ENCODE assay signal across 11 mouse cellular contexts in the genomic region with DNA sequence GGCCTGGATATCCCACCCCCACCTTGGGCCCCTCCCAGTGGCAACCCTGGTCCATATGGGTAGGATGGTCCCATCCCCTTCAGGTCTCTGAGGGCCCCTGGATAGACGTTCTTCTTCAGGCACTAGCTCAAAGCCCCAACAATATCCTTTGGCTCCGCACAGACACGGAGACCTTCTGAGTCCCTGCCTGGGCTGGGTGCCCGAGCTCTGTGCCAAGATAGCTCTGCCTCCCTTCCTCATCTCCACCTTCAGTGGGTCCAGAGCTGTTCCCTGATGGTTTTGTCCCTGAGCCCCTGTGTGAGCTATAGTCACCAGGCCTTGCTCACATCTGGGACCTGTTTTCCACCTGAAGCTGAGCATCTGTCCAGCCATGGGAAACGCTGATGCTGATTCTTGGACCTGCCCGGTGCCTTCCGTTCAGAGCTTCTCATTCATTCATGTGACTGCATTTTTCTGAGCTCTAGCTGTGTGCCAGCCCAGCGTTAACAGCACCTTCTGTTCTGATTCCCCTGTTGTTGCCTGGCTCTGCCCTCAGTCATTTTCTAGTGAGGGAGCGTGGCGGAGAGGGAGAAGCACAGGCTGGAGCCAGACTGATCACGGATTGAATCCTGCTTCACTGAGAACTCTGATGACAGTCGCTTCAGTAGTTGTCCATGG. TPM values are rescaled to one million over a fixed set of nuclear protein-coding genes. Genes with fewer than 3 reads are reported as not detected.
DNase-seq lines count a peak whose midpoint lies in the region; TF ChIP-seq lines count a peak whose summit lies in the region.
"Had no signal": no experiment of that assay in that cellular context is flagged by ENCODE, and none has a peak within 500 bp of the region (broad histone marks: within the 10 kb centered on the region; RNA-seq: fewer than 3 reads in every experiment).

No protein-coding gene starts in this region.

- no peak overlapping the region for H3K4me3 ChIP-seq in left cerebral cortex, adult 2 months

- intact Hi-C loops in left cerebral cortex, adult 2 months (cut with DNase I): no loop called here

- peak overlapping the region; percentile 73 for H3K27ac ChIP-seq in left cerebral cortex, adult 2 months

- DNase-seq in left cerebral cortex, adult 2 months (ENCODE audit: extremely low spot score in 1 of 2, low spot score in 2 of 2): no peak
- DNase-seq in left cerebral cortex, adult 8-10 months (ENCODE audit: low spot score in 2 of 2): no peak
- DNase-seq in brain, adult 2 months (ENCODE audit: low read depth, low spot score): peak; percentile 94
- DNase-seq in cerebellum, postnatal 25 days: peak; percentile 92 to 93
- peak; percentile 61 for DNase-seq in layer of hippocampus, adult 9-11 months
- no peak for DNase-seq in embryo, embryonic 9.5 days (ENCODE audit: extremely low spot score)
- no peak for DNase-seq in neural tube, embryonic 10.5 days (ENCODE audit: extremely low spot score, low spot score)
- no peak for DNase-seq in urinary bladder, postnatal 10 days (ENCODE audit: low spot score)
- DNase-seq: kidney, adult 2 months; liver, postnatal 0 days had no signal

- no peak for TF ChIP-seq CTCF in left cerebral cortex, adult 2 months (IDR thresholded peaks at IDR 0.05)

RNA-seq across cellular contexts. Expression of gene Kcnk3, which starts 10.2 kb away (rescaled TPM):
- total RNA-seq in left cerebral cortex, adult 2 months (2021): 10 to 100 TPM; 22.4 to 23.1 TPM
- 10 to 100 TPM; 19.5 to 25.2 (median 21.7) TPM for total RNA-seq in left cerebral cortex, adult 8-10 months (2022)

RNA-seq across cellular contexts. Expression of gene Cib4, which starts 32.1 kb away (rescaled TPM):
- total RNA-seq in left cerebral cortex, adult 2 months (2021): not detected
- total RNA-seq in left cerebral cortex, adult 8-10 months (2022): not detected
- total RNA-seq: G1E had no signal

Comparison
In these comparisons a context has a peak if more than half of its experiments do, and no peak if none do; other contexts are left out.
1. DNase-seq: peak in brain, adult 2 months (single experiment), cerebellum, postnatal 25 days (2 of 2) and layer of hippocampus, adult 9-11 months (single experiment); none in left cerebral cortex, adult 2 months (0 of 2), left cerebral cortex, adult 8-10 months (0 of 2), embryo, embryonic 9.5 days (single experiment), neural tube, embryonic 10.5 days (single experiment) and urinary bladder, postnatal 10 days (single experiment).